Mouse (Mus musculus) WW6 (cell line): ENCODE results near the gene Atp1b2.
"Not testable (repeated sequence)": the region's sequence is repeated elsewhere in the genome, so short reads cannot be mapped to it uniquely, and the experiment has no call there.

Experiments used
- DNase-seq: peaks from one replicate; pipeline ENCODE4 v3.0.0-alpha.2; 2013; ENCODE audit warnings: low read depth, low spot score

Atp1b2 gene

DNA sequence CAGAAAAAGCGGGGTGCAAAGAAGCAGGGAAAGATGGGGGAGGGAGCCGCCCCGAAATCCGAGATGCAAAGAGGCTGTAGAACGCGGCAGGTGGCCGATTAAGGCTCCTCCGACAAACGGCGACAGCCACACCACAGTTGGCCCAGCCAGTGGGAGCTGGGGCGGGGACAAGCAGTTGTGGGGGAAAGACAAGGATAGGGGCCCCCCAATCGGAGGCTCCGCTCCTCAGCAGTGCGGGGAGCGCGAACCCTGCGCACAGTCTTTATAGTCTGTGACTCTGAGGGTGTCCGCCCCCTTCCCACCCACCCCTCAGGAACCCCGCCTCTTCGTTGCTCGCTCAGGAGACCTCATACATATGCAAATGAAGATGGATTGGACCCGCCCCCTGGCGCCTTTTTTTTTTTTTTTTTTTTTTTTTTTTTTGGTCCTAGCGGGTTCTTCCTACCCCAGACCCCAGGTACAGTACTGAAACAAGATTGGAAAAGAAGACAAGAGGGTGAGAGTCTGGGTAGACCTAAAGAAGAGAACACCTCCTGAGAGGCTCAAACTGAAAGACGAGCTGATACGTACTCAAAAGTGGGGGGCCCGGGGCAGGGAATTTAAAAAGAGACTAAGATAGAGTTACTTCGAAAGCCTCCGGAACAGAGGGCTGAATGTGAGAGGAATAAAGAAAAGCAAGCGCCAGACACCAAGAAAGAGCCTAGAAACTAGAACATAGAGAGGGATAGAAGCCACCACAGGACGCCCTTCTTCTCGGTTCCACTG lies at the start of gene Atp1b2:
Atp1b2 (minus strand) TSS at position 217 of the 765 bp plus-strand sequence.
- DNase-seq: peak; percentile 84

DNA sequence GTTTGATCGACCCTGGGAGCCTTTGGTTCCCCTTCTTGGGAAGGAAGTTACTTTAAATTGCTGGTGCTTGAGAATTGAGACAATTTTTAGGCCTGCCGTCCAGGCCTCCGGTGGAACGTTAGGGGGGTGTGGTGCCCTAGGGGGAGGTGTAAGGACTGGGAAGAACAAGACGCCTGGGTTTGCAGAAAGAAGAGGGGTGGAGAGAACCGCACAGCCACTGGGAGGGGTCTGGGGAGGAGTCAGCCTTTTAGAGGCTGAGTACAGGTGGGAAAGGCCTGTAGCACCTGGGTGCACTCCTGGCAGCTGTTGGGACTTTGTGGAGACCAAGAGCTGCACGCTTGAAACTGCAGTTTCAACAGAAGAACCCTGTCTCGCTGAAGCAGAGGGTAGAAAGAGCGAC lies 49.0 kb upstream of the Atp1b2 start:
- DNase-seq: no peak

DNA sequence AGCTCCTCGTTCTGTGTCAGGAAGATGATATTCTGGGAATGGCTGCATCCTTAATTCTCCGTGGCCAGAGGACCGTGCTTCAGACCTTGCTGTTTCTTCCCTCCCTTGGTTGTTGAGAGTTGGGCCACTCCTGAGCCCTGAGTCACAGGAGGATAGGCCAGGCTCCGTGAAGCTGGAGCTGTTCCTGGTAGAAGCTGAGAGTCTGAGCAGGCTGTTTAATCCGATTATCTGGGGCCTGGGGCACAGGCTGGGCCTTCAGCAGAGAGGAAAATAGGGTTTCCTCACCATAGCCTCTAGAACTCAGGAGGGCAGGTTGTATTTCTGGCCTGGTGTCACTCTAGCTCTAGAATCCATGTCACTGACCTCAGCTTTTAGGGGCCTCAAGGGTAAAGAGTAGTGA lies 47.7 kb upstream of the Atp1b2 start:
- no peak for DNase-seq

DNA sequence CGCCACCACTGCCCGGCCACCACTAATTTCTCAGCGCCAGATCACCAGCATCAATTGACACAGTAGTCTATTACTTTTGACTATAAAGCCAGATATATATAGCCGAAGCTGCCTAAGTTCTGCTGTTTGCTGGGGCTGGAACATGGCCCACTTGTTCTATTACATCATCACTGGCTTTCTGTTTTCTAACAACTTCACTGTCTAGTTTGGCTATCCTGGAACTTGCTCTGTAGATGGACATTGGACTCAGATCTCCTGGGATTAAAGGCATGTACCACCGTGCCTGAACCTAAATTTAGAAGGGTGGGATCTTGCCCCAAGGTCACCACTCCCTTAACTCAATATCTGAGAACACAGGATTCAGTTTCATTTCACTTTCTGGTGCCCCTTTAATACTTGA lies 40.1 kb upstream of the Atp1b2 start:
- no peak for DNase-seq

DNA sequence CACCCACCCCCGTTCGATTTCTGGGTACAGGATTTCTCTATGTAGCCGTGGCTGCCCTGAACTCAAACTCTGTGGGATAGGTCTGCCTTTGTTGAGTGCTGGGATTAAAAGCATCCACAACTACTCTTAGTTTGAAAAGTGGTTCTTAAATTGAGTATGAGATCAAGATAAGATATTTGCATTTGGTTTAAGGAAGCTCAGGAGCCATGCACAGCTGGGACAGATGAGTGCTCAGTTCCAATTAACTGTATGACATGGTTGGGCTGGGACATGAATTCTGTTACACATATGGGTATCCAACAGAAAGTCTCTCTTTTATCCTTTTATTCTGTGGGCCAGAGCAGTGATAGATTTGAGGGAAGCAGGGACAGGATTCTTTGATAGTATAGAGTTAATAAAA lies 29.7 kb upstream of the Atp1b2 start:
- DNase-seq: no peak

DNA sequence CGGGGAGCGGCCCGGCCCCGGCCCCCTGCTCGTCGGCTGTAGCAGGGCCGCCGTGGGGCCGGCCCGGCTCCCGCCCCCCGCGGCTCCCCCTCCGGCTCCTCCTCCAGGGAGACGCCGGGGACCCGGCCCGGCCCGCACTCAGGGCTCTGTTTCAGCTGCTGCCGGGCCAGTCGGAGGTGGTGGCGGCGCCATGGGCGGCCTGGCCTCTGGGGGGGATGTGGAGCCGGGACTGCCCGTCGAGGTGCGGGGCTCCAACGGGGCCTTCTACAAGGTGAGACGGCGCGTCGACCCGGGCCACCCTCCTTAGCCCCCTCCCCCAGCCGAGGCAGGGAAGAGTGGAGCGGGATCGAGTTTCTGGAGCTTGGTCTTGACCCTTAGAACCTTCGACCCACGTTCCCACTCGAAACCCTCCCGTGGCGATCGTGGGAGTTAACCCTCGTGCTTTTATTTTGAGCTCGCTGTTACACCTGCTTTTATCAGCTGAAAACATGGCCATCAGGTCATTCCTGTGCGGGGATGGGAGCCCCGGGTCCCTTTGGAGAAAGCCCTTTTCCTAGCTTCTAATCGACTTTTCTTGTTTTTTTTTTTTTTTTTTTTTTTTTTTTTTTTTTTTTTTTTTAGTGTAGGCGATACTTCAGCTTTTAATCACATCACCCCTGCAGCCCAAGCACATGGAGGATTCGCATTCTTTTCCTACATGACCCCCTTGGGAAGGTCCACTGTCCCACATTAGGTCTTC lies 27.6 kb upstream of the Atp1b2 start:
- DNase-seq: no peak

DNA sequence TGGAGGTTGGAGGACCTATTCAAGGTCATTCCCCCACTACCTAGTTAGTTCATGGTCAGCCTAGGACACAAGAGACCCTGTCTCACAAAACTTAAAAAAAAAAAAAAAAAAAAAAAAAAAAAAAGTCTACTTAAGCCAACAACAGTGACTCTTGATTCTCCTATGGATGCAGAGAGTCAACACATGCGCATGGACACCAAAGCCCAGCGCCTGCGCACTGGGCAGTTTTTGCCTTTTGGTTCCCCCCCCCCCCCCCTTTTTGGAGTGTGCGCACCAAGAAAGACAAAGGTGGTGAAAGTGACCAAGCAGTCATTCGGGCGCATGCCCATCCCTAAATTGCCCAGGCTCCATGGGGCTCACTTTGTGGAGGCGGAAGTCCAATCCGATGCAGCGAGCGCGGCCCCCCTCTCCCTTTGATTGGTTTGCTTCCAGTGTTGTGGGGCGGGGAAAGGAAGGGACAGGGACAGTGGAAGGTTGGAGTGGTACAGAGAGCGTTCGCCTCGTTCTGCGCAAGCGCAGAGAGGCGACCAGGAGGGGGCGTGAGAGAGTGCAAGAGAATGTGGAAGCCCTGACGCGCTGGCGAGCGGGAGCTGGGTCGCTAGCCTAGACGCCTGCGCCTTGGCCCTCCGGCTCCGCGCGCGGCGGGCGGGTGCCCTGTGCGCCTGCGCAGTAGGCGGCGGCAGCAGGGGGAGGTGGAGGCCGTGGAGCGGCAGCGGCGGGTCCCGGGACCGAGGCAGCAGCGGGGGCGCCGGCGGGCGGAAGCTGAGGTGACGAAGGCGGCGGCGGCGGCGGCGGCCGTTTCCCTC lies 26.7 kb upstream of the Atp1b2 start, which contains the start of gene Fxr2:
Fxr2 (plus strand) TSS at position 707 of the 806 bp plus-strand sequence.
- peak; percentile 100 for DNase-seq

DNA sequence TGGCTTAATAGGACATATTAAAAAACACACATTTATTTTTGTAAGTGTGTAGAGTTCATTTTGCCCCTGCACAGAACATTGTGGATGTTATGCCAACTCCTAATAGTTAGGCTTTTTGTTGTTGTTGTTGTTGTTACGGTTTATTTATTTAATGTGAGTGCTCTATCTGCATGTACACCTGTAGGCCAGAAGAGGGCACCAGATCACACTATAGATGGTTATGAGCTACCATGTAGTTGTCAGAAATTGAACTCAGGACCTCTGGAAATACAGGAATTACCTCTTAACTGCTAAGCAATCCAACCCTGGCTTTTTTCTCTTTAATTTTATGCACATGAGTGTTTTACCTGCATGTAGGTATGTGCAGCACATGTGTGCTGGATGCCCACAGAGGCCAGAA lies 24.1 kb upstream of the Atp1b2 start:
- no peak for DNase-seq

DNA sequence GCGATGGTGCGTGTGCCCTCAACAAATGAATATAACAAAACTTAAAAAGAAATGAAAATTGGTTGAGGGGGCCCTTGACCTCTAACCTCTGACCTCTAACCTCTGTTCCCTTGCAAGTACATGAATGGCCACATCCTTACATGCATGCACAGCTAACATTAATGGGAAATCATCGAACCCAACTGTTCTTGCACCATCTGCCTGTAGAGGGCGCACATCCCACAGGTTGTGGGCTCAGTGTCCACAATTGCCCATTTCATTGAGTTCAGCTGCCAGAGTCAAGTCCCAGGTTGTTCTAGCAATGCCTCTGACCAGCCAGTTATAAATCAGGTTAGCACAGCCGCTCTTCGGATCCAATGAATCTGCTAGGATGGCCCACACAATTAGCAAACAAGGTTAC lies 22.5 kb upstream of the Atp1b2 start:
- DNase-seq: no peak

DNA sequence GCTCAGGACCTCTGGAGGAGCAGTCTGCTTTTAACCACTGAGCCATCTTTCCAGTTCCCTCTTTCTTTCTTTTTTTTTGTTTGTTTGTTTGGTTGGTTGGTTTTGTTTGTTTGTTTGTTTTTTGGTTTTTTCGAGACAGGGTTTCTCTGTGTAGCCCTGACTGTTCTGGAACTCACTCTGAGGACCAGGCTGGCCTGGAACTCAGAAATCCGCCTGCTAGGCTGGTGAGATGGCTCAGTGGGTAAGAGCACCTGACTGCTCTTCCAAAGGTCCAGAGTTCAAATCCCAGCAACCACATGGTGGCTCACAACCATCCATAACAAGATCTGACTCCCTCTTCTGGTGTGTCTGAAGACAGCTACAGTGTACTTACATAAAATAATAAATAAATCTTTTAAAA lies 18.6 kb upstream of the Atp1b2 start:
- not testable (repeated sequence) for DNase-seq

DNA sequence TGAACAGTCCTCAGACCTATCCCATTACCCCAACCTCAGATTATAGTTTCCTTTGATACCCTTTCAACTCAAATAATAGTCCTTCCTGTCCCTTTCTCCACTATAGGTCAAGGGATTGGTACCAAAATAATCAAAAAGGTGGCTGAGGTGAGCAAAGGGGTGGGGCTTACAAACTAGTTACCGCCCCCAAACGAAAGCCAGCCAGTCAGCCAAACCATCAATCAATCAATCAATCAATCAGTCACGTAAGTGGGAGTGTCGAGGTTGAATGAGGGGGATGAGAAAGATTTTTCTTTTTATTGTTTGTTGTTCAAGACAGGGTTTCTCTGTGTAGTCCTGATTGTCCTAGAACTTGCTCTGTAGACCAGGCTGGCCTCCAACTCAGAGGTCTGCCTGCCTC lies 17.3 kb upstream of the Atp1b2 start:
- DNase-seq: no peak

DNA sequence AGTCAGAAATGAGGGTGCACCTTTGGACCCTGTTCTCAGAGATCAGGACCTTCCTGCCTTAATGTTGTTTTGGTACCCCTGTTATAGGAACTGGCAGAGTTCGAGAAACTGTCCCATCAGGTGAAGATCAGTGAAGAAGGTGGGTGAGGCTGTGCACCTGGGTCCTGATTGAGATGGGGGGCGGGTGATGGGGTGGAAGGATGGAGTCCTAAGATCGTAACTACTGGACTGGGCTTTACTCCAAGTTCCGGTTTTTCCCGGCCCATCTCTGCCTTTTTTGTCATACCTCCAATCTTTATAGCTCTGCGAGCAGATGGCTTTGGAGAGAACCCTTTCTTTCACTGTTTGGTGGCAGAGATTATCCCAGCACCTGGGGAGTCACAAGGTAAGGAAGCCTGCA lies 16.7 kb upstream of the Atp1b2 start:
- no peak for DNase-seq

DNA sequence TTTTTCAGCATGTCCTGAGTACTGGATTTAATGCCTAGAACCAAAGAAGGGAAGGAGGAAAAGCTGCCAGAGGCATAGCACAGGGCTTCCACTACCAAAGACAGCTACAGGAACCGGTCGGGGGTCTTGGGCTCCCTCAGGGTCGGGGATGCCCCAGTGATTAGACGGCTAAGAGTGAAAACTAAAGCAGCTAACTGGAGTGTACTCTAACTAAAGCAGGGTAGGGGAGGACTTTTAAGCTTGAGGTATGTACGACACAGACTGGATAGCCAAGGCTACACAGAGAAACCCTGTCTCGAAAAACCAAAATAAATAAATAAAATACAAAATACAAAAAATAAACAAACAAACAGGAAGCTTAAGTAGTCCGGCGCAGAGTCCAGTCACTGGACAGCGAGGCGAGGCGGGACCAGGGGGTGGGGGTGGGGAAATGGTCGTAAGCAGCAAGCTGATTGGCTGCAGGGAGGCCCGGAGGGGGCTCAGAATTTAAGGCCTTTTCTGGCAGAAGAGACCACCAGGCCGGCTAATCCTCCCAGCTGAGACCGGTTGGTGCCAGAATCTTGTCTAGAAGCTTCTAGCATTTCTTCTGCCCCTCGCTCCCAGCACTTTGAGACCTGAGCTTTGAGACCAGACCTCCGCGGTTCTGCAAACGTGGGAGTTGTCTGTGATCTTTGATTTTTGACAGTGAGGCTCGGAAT lies 16.0 kb upstream of the Atp1b2 start, which contains the start of gene Sat2:
Sat2 (plus strand) TSS at position 454 of the 698 bp plus-strand sequence.
- DNase-seq: no peak

DNA sequence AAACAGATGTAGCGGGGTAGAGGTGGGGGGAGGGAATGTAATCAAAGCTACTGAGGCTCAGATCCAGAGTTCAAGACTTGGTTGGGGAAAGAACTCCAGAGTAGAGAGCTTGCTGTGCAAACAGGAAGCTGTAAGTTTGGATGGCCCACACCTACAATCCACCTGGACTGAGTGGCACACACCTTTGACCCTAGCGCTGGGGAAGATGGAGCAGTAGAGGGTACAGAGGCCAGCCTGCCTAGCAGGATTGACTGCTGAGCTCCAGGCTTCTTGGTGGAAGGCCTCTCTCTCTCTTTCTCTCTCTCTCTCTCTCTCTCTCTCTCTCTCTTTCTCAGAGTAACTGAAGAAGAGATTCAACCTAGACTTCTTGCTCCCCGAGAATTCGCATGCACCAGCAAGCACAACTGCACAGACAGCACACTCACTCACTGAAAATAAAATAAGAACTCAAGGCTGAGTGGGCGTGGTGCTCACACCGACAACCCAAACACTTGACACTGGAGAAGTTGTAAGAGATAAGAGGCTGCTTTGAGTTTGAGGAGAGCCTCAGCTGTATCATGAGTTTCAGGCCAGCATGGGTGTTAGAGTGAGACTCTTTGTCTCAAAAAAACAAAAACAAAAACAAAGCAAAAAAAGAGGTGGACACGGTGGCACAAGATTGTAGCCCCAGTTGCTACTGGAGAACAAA lies 14.8 kb upstream of the Atp1b2 start:
- no peak for DNase-seq

DNA sequence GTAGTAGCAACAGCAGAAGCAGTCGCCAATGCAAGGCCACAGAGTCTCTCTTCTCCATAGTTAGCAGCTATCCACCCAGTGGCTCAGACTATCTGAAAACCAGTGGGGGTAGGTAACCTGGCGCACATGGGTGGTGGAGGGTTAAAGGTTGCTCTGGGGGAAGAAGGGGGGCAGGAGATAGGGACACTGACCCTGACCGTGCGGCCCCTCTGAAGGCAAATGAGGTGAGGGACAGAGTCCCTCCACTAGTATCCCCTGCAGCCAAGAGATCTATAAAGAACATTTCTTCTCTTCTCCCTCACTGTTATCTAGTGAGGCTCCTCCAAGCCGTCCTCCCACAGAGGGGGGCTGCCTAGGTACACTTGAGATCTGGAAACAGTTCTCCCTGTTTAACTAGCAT lies 12.1 kb upstream of the Atp1b2 start, which contains the start of gene Shbg:
Shbg (minus strand) TSS at position 101 of the 400 bp plus-strand sequence.
- DNase-seq: no peak

DNA sequence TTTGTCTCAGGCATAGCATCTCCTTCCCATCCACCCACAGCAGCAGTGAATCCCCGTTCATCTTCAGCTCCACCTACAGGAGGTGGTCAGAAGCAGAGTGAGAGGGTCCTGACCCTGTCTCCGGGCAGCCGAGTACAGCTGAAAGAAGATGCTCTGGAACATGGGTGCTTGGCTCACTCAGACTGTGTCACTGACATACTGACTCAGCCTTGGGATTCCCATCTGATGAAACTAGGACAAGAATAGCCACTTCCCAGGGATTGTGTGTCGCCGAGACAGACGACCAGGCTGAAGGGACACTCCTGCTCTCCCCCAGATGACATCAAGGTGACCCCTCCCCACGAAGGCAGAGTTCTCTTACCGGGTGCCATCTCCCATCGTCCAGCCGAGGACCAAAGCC lies 11.0 kb upstream of the Atp1b2 start:
- no peak for DNase-seq

DNA sequence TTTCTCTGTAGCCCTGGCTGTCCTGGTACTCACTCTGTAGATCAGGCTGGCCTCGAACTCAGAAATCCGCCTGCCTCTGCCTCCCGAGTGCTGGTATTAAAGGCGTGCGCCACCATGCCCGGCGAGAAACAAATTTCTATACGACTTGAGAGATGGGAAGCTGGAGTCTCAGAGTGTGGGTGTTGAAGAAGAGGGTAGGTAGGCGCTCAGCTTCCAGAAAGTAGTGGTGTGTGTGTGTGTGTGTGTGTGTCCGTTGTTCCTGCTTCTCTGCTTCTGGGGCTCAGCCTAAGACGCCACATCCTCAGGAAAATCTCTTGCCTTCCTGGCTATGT lies 8.5 kb upstream of the Atp1b2 start:
- DNase-seq: not testable (repeated sequence)

DNA sequence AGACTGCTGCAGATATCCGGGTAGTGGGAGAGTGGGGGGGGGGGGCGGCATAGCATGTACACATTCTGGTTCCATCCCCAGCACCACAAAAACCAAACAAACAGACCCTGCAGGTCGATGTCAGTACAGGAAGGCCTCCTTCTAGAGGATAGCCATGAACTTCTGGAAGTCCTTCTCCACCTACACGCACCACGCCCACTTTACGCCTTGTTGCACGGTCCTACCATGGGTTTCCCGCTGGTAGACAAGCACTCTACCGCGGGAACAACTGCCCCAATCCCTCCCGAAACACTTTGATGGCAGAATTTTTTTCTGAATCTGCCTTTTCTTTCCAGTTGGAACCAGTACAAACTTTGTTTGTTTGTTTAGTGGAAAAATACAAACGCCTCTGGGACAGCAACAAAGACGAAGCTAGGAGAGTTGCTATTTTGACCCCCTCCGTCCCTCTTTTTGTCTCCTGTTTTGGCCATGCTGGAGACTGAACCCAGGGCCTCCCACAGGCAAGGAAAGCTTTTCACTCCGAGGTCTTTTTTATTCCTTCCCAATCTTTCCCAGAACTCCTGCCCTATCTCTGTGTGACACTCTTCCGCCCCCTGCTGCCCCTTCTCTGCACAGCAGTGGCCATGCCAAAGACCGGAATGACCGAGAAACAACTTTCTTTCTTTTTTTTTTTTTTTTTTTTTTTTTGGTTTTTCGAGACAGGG lies 8.0 kb upstream of the Atp1b2 start:
- peak; percentile 71 for DNase-seq

DNA sequence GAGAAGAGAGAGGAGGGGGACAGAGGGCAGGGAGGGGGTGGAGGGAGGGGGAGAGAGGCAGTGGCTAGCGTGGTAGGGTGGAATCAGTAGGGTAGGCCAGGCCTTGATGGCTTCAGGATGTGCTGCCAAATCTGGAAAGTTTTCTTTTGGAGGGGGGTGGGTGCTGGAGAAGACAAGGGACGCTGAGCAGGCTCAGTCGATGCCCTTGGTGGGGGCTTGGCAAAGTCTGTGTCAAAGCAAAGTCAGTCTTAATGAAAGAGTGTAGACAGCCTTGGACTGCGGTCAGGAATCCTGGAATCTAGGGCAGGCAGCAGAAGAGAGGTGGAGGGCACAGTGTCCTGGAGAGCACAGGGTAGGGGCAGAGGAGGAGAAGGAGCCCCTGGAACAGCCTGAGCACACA lies 5.2 kb upstream of the Atp1b2 start:
- DNase-seq: no peak

DNA sequence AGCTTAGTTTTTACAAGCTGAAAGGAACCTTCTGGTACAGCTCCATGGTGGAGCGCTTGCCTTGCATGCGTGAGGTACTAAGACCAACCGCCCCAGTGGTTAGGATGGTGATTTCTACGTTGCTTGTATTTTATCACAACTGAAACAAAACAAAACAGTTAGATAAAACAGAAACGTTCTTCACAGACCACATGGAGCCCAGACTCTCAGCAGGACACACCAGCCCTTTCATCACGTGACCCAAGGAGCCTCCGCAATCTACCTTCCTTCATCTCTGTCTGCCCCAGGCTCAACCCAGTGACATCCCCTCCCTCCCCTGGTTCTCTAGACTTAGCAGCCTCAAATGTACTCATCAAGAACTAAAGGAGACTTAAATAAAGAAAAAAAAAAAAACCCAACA lies 3.7 kb upstream of the Atp1b2 start:
- no peak for DNase-seq
